Mouse (Mus musculus) midbrain, embryonic 12.5 days (tissue): ENCODE data around the gene Pim3. TPM values are rescaled to one million over a fixed set of nuclear protein-coding genes. Genes with fewer than 3 reads are reported as not detected.
A peak's percentile ranks its signal among the peaks of the same experiment; 100 is the strongest.

Experiments used
- ATAC-seq: fragments of 200-750 bp; cut with Nextera tagmentation; 2 replicates; pipeline ENCODE4 v1.8.0; 2017; ENCODE audit warnings: low read depth, moderate TSS enrichment, moderate library complexity; ENCODE audit not compliant: low FRiP score
- H3K27ac ChIP-seq: fragments of 300-500 bp; sonication (generic); replicated peaks from 2 replicates; pipeline ENCODE4 v1.5.1; 2016; ENCODE audit warnings: mild to moderate bottlenecking
- H3K27me3 ChIP-seq: fragments of 300-500 bp; sonication (generic); 2 replicates; pipeline ENCODE4 v1.6.1; 2016; ENCODE audit warnings: mild to moderate bottlenecking
- H3K36me3 ChIP-seq: fragments of 300-500 bp; sonication (generic); 2 replicates; pipeline ENCODE4 v1.6.1; 2016
- H3K4me1 ChIP-seq: fragments of 300-500 bp; sonication (generic); 2 replicates; pipeline ENCODE4 v1.6.1; 2016
- H3K4me2 ChIP-seq: fragments of 300-500 bp; sonication (generic); replicated peaks from 2 replicates; pipeline ENCODE4 v1.6.1; 2016; ENCODE audit warnings: mild to moderate bottlenecking, moderate library complexity
- H3K4me3 ChIP-seq: fragments of 300-500 bp; sonication (generic); 2 replicates; pipeline ENCODE4 v1.5.1; 2016; ENCODE audit warnings: mild to moderate bottlenecking
- H3K9ac ChIP-seq: fragments of 300-500 bp; sonication (generic); replicated peaks from 2 replicates; pipeline ENCODE4 v1.6.1; 2016; ENCODE audit warnings: mild to moderate bottlenecking, moderate library complexity
- H3K9me3 ChIP-seq: fragments of 300-500 bp; sonication (generic); 2 replicates; pipeline ENCODE4 v1.6.1; 2016; ENCODE audit warnings: mild to moderate bottlenecking
- WGBS: fragments of 180-500 bp; shearing (Covaris S2); methylation state at CpG from one replicate; pipeline ENCODE4 v1.1.7; 2016; 5-methylcytosine and 5-hydroxymethylcytosine counted together
- polyA plus RNA-seq: library from polyadenylated mRNA; unstranded; fragments of >200 nt; fragmentation: Nextera tagmentation; extraction: Ambion mirVana; gene quantifications from 2 replicates; pipeline ENCODE4 v1.2.1, GENCODE M21; 2016

Gene Pim3
- polyA plus RNA-seq, 1 experiment from 2014 or later = 49.3 TPM

DNA sequence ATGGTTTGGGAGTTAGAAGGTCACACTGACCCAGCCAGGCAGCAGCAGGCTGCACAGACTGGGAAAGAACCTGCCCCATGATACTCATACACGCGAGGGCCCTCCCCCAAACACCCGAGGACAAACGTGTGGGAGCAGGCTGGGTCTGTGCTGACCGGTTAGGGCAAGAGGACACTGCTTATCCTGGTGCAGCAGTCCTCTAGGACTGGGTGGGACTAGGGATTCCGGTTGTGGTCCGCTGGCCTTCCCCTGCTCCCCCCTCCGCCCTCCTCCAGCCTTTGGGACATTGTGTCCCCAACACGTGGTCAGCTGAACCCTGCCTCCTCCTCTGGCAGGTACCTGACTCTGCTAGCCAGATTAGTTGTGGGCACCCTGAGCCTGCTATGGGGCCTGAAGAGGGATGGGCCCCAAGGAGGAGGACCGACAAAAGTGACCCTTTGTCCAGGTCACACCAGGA is 13.7 kb downstream of the Pim3 start:
- H3K4me3 ChIP-seq = no peak overlapping the region
- H3K9me3 ChIP-seq = no peaks in the 10 kb centered on the region
- 0 out of 2 replicates have a peak, but pooled peaks cover 4% of the 10 kb centered on the region for H3K4me1 ChIP-seq
- H3K27me3 ChIP-seq = peaks cover 22% of the 10 kb centered on the region
- ATAC-seq = no peak
- 0 out of 2 replicates have a peak overlapping the region, but pooled peaks have one; percentile 41 for H3K4me2 ChIP-seq
- WGBS = 35% methylated on average over 10 of the region's 10 CpGs
- H3K9ac ChIP-seq = no peak overlapping the region; the same call in 1 of the 2 replicates
- H3K27ac ChIP-seq = no peak overlapping the region
- no peaks in the 10 kb centered on the region for H3K36me3 ChIP-seq

DNA sequence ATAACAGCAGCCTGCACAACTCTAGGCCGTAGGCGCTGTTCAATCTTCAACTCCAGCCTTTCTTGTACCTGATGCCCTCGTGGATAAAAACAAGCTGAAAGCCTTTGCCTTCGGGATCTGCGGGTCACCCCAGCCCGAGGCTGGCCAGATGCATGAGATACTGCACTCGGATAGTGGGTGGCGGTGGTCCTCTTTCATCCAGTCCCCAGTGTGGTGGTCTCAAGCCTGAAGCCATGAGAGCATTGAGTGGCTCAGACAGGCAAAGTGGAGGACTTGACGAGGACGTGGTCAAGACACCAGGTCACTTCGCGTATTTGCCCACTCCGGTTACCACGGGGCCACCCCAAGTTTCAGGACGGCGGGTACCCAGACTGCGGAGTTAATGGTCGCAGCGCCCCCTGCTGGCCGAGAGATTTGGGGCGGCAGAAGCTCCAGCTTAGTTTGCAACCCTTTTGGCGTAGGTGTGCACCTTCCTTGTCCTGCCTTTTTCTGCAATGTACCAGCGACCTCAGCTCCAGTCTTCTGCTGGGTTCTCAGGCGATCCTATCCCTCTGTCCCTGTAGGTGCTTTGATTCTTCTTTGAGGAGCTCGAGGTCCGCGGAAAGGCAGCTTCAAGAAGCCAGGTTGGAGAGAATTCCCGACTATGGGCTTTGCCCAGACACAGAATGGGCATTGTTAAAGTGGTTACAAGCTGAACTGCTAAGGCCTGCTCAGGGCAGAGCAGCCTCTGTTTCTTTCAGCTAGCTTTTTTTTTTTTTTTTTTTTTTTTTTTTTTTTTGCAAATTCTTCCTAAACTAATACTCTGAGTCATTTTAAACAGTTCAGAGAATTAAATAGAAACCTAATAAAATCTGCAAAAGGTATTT is 14.4 kb downstream of the Pim3 start:
- Histone ChIP-seq H3K4me3 (no peak overlapping the region), H3K9ac (no peak overlapping the region), H3K4me1 (0 out of 2 replicates have a peak, but pooled peaks cover 4% of the 10 kb centered on the region), H3K9me3 (no peaks in the 10 kb centered on the region), H3K36me3 (no peaks in the 10 kb centered on the region), H3K27ac (no peak overlapping the region), H3K4me2 (peak overlapping the region; percentile 41), H3K27me3 (peaks cover 22% of the 10 kb centered on the region)
- WGBS = 9% methylated on average over 28 of the region's 28 CpGs
- peak; percentile 27; the same call in 1 of the 2 replicates for ATAC-seq

DNA sequence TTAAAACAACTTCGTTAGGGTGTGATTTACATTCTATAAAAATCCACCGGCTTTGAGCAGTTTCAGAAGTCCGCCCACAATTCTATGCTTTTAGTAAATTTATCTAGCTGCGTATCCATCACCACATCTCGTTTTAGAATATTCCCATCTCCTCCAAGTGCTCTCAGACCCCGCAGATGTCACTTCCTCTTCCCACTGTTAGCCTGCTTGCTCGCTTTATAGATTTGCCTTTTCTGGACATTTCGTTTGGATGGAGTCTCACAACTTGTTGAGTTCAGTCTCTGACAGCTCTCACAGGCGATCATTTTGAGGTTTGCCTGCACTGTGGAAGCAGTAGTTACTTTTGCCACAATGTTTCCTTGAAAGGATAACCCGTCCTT is 15.0 kb downstream of the Pim3 start:
- 85% methylated on average over 10 of the region's 10 CpGs for WGBS
- Histone ChIP-seq H3K9ac (no peak overlapping the region), H3K4me2 (no peak overlapping the region), H3K27me3 (peaks cover 22% of the 10 kb centered on the region), H3K27ac (no peak overlapping the region), H3K9me3 (no peaks in the 10 kb centered on the region), H3K36me3 (no peaks in the 10 kb centered on the region), H3K4me1 (0 out of 2 replicates have a peak, but pooled peaks cover 4% of the 10 kb centered on the region), H3K4me3 (no peak overlapping the region)
- no peak for ATAC-seq

DNA sequence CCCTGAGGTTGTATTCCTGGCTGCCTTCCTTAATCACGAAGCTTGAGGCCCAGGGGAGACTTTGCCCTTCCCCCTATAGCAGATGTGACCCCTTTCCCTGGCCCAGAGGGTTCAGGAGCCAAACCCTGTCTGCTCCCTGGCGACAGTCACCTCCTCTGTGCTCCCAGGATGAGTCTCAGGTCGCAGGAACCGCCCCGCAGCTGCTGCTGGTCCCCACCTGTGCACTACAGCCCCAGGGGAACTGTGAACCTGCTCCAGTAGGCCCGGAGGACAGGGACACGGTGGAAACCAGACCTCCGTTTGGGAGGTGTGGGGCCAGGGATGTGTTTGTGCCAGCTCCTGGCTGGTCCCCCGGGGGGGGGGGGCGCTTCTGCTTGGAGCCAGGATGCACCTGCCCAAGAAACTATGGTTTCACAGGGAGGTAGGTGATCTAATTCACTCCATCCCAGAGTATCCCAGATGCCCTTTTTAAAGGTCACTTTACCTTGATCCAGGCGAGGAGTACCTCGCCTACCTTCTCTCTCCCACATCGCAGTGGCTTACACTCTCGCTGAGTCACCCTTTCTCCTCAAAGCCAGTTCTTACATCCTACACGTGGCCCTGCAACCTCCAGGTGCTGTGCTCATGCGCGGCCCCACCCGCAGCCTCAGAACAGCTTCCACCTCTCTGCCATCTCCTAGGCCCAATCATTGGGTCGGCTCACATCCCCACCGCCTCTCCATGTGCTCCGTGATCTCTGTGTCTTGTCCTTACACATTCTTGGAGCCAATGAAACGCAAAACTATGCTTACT is 19.5 kb downstream of the Pim3 start:
- WGBS = 67% methylated on average over 22 of the region's 22 CpGs
- Histone ChIP-seq H3K4me3 (no peak overlapping the region), H3K9ac (no peak overlapping the region), H3K4me1 (no peaks in the 10 kb centered on the region), H3K36me3 (no peaks in the 10 kb centered on the region), H3K4me2 (no peak overlapping the region), H3K27ac (no peak overlapping the region), H3K9me3 (no peaks in the 10 kb centered on the region), H3K27me3 (no peaks in the 10 kb centered on the region)
- no peak for ATAC-seq

DNA sequence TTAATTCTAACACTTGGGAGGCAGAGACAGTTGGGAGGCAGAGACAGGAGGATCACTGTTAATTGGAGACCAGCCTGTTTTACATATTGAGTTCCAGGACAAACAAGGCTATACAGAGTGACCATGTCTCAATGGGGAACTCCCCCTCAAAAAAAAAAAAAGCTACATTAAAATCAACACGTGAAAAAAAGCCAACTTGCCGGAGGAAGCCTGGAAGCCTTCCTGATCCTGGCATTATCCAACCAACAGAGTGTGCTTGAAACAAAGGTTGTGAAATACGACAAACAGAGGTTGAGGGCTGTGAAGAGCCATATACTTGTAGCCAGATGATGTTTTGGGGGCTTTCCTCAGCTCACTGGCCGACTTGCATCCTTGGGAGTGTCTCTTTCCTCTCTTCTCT is 20.9 kb downstream of the Pim3 start:
- Histone ChIP-seq H3K27ac (no peak overlapping the region), H3K4me1 (no peaks in the 10 kb centered on the region), H3K4me3 (no peak overlapping the region), H3K9ac (no peak overlapping the region), H3K9me3 (no peaks in the 10 kb centered on the region), H3K36me3 (no peaks in the 10 kb centered on the region), H3K4me2 (no peak overlapping the region), H3K27me3 (no peaks in the 10 kb centered on the region)
- ATAC-seq = no peak
- WGBS = 75% methylated on average over 4 of the region's 4 CpGs

DNA sequence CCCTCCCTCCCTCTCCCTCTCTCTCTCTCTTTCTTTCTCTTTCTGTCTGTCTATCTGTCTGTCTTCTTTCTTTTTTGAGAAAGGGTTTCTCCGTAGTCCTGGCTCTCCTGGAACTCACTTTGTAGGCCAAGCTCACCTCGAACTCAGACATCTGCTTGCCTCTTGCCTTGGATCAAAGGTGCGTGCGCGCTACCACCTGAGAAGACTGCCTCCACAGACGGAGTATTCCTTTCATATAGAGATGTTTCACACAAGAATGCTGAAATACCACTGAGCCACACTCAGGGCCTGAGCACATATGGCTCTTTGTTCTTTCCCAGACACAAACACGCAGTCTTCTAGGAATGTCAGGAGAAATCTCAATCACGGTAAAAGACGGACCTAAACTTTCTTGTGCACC is 21.4 kb downstream of the Pim3 start:
- H3K27me3 ChIP-seq = no peaks in the 10 kb centered on the region
- H3K4me1 ChIP-seq = no peaks in the 10 kb centered on the region
- 84% methylated on average over 9 of the region's 9 CpGs for WGBS
- H3K27ac ChIP-seq = no peak overlapping the region
- H3K9ac ChIP-seq = no peak overlapping the region
- no peaks in the 10 kb centered on the region for H3K9me3 ChIP-seq
- no peak overlapping the region for H3K4me2 ChIP-seq
- no peak for ATAC-seq
- H3K36me3 ChIP-seq = no peaks in the 10 kb centered on the region
- no peak overlapping the region for H3K4me3 ChIP-seq

DNA sequence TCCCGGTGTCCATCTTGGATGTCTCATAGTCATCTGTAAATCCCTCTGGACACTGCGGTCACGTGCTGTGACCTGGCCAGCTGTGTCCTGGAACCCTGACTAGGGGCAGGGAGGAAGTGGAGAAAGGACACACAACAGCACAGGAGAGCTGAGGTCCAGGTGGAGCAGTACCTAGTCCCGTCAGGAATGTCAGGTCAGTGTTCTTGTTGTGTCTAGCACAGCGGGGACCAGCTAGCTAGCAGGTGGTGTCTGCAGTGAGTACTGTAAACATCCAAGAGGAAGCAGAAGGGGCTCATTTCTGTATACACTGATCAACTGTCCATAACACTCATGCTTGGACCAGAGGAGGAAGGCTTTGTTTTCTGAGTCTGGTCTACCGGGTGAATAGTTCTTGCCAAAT is 23.4 kb downstream of the Pim3 start:
- peaks cover 19% of the 10 kb centered on the region for H3K27me3 ChIP-seq
- WGBS = 90% methylated on average over 6 of the region's 6 CpGs
- H3K4me1 ChIP-seq = peaks cover 5% of the 10 kb centered on the region; the same call in 1 of the 2 replicates

DNA sequence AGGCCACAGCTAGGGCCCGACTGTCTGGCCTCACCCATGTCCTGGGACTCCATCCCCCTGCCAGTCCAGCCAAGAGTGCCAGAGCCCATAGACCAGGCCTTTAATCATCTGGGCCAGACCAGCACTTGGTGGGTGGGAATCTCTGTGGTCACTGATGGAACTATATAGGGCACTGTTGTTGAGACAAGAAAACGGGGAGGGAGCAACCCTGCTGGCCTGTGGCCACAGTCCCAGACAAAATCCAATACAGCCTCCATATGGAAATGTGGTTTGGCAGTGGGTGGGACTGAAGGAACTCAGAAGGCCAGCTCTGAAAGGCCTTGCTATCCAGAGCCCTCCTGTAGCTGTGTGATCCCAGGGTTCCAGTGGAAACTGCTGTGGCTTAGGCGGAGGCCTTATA is 27.0 kb downstream of the Pim3 start:
- no peak for ATAC-seq
- Histone ChIP-seq H3K36me3 (no peaks in the 10 kb centered on the region), H3K4me1 (peaks cover 14% of the 10 kb centered on the region), H3K9ac (no peak overlapping the region), H3K9me3 (no peaks in the 10 kb centered on the region), H3K27me3 (peaks cover 46% of the 10 kb centered on the region), H3K4me2 (no peak overlapping the region), H3K27ac (no peak overlapping the region), H3K4me3 (no peak overlapping the region)
- WGBS = 85% methylated on average over 3 of the region's 3 CpGs

More for the DNA sequence above, 23.4 kb downstream of the Pim3 start:
- H3K9ac ChIP-seq = no peak overlapping the region
- no peak overlapping the region for H3K27ac ChIP-seq
- no peak overlapping the region for H3K4me3 ChIP-seq
- H3K9me3 ChIP-seq = no peaks in the 10 kb centered on the region
- H3K36me3 ChIP-seq = no peaks in the 10 kb centered on the region
- no peak overlapping the region for H3K4me2 ChIP-seq
- no peak for ATAC-seq

DNA sequence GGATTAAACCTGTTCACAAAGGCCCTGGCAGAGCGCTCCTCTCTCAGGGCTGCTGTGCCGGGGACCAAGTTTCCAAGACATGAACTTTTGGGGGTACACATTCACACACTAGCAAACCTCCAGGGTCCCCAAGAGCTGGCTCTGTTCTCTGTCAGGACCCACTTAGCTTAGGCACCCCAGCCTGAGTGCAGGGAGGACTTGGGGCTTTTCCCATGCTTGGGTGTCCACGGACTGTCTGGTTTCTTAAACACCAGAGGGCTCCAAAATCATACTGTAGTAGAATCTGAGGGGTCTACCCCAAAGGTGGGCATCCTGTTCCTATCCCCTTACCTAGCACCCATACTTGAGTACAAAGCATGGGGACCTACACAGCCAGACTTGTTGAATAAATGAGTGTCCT is 28.0 kb downstream of the Pim3 start:
- Histone ChIP-seq H3K27ac (no peak overlapping the region), H3K27me3 (peaks cover 46% of the 10 kb centered on the region), H3K9ac (no peak overlapping the region), H3K4me2 (peak overlapping the region; percentile 86), H3K36me3 (no peaks in the 10 kb centered on the region), H3K4me3 (no peak overlapping the region; the same call in 1 of the 2 replicates), H3K9me3 (no peaks in the 10 kb centered on the region), H3K4me1 (peaks cover 14% of the 10 kb centered on the region)
- WGBS = 65% methylated on average over 3 of the region's 3 CpGs
- ATAC-seq = no peak

DNA sequence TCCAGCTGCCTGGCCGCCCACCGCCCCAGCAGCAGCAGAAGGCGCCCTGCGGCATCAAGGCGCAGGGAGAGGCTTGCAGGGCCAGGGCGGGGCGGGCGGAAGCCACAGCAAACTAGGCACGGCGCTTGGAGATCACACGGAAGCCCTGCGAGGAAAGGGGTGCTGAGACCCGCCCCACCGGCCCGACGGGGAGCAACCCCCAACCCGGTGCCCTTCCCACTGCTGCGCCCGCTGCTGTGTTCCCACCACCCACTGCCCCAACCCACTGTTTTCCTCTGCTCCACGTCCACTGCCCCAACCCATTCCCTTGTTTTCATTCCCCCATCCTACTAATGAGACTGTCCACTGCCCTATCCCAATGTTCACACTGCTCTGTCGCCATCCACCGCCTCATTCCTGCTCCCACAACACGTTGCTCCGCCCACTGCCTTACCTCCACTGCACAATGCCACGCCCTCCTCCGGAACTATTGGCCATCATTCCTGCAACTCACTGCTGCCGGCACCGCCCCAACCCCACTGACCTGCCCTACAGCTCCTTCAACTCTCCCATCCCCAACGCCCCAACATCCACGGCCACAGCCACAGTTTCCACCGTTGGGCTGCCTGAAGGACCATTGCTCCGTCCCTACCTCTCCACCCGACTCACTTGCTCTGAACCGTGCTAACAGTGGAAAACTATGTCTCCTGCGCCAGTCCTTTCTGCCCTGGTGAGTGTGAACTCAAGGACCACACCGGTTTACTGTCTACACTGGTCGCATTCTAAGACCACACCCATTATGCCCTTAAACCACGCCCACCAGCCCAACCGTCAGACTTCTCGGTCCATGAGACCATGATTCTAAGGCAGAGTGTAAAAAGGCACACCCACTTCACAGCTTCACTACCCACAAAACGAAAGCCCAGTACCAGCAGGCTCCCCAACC is 29.0 kb downstream of the Pim3 start:
- peak; percentile 93 for ATAC-seq
- no peaks in the 10 kb centered on the region for H3K36me3 ChIP-seq
- peak overlapping the region; percentile 51 for H3K4me3 ChIP-seq
- H3K4me1 ChIP-seq = peaks cover 14% of the 10 kb centered on the region
- H3K27ac ChIP-seq = no peak overlapping the region
- peak overlapping the region; percentile 86 for H3K4me2 ChIP-seq
- H3K9me3 ChIP-seq = no peaks in the 10 kb centered on the region
- peak overlapping the region; percentile 67 for H3K9ac ChIP-seq
- H3K27me3 ChIP-seq = peaks cover 46% of the 10 kb centered on the region
- WGBS = 2% methylated on average over 40 of the region's 41 CpGs

DNA sequence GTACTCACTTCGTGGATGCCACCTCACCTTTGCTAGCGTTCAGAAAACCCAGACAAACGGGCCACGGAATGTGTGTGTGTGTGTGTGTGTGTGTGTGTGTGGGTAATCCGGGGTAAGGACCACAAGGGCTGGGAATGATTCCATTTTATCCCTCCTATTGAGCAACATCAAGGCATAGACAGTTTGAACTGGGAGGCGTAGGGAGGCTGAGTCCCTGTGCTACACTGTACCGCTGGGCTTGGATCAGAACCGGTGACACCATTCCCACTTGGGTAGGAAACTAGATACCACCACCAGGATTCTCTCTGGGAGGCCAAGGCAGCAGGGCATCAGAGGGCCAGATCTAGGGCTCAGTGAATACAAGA is 29.7 kb downstream of the Pim3 start:
- Histone ChIP-seq H3K4me3 (no peak overlapping the region; the same call in 1 of the 2 replicates), H3K27me3 (peaks cover 46% of the 10 kb centered on the region), H3K36me3 (no peaks in the 10 kb centered on the region), H3K9me3 (no peaks in the 10 kb centered on the region), H3K9ac (no peak overlapping the region), H3K4me1 (peaks cover 14% of the 10 kb centered on the region), H3K27ac (no peak overlapping the region), H3K4me2 (peak overlapping the region; percentile 86; the same call in 1 of the 2 replicates)
- WGBS = 67% methylated on average over 8 of the region's 8 CpGs
- ATAC-seq = peak; percentile 8; the same call in 1 of the 2 replicates
